Mouse (Mus musculus) skeletal muscle tissue, adult 2 months (tissue): ENCODE results near the gene Eif4a2.
"Not testable (repeated sequence)": the region's sequence is repeated elsewhere in the genome, so short reads cannot be mapped to it uniquely, and the experiment has no call there.

Source experiments
- DNase-seq: peaks from one replicate; pipeline ENCODE4 v3.0.0-alpha.2; 2012; ENCODE audit warnings: low read depth, low spot score

Gene Eif4a2

GRCm38 (mm10) chr16:23107231-23107942, at the start of gene Eif4a2:
Eif4a2 (plus strand) TSS chr16:23107444.
- DNase-seq = peak; percentile 94

- not testable (repeated sequence) for DNase-seq
These were observed 49.4 kb upstream of the Eif4a2 start, which contains the start of gene Kng1 for GRCm38 (mm10) chr16:23057668-23058447. Kng1 (plus strand) TSS chr16:23057865.

- DNase-seq = not testable (repeated sequence)
These were observed 47.6 kb upstream of the Eif4a2 start for GRCm38 (mm10) chr16:23059630-23060029.

- not testable (repeated sequence) for DNase-seq
These were observed 46.4 kb upstream of the Eif4a2 start for GRCm38 (mm10) chr16:23060781-23061325.

GRCm38 (mm10) chr16:23077516-23077915, 29.7 kb upstream of the Eif4a2 start:
- DNase-seq = not testable (repeated sequence)

- not testable (repeated sequence) for DNase-seq
These were observed 20.1 kb upstream of the Eif4a2 start for GRCm38 (mm10) chr16:23087159-23087558.

- DNase-seq = not testable (repeated sequence)
These were observed 19.5 kb upstream of the Eif4a2 start for GRCm38 (mm10) chr16:23087712-23088111.

- not testable (repeated sequence) for DNase-seq
These were observed 18.8 kb upstream of the Eif4a2 start for GRCm38 (mm10) chr16:23088491-23088890.

GRCm38 (mm10) chr16:23091345-23091744, 15.9 kb upstream of the Eif4a2 start:
- DNase-seq = not testable (repeated sequence)

GRCm38 (mm10) chr16:23093321-23093953, 13.8 kb upstream of the Eif4a2 start:
- no peak for DNase-seq

GRCm38 (mm10) chr16:23094136-23094535, 13.1 kb upstream of the Eif4a2 start:
- no peak for DNase-seq

- not testable (repeated sequence) for DNase-seq
These were observed 11.7 kb upstream of the Eif4a2 start for GRCm38 (mm10) chr16:23095581-23095980.

GRCm38 (mm10) chr16:23096886-23097285, 10.4 kb upstream of the Eif4a2 start:
- DNase-seq = not testable (repeated sequence)

GRCm38 (mm10) chr16:23097290-23098104, 9.7 kb upstream of the Eif4a2 start:
- not testable (repeated sequence) for DNase-seq

GRCm38 (mm10) chr16:23098105-23098452, 9.2 kb upstream of the Eif4a2 start:
- not testable (repeated sequence) for DNase-seq

- DNase-seq = no peak
These were observed 7.6 kb upstream of the Eif4a2 start for GRCm38 (mm10) chr16:23099632-23100031.

- no peak for DNase-seq
These were observed 7.1 kb upstream of the Eif4a2 start for GRCm38 (mm10) chr16:23100099-23100575.

- no peak for DNase-seq
These were observed 6.6 kb upstream of the Eif4a2 start for GRCm38 (mm10) chr16:23100613-23101012.

- no peak for DNase-seq
These were observed 4.8 kb upstream of the Eif4a2 start for GRCm38 (mm10) chr16:23102340-23103037.

- no peak for DNase-seq
These were observed 4.1 kb upstream of the Eif4a2 start for GRCm38 (mm10) chr16:23103038-23103745.
